Mouse (Mus musculus) intestine, embryonic 14.5 days (tissue): Measurements from ENCODE around the gene Tbce. TPM values are rescaled to one million over a fixed set of nuclear protein-coding genes. Genes with fewer than 3 reads are reported as not detected.
"Not testable (repeated sequence)": the region's sequence is repeated elsewhere in the genome, so short reads cannot be mapped to it uniquely, and the experiment has no call there.

Experiments used
- ATAC-seq: fragments of 200-750 bp; cut with Nextera tagmentation; replicated peaks from 2 replicates; pipeline ENCODE4 v1.8.0; 2017; ENCODE audit warnings: low read depth, moderate number of reproducible peaks, moderate TSS enrichment, moderate library complexity; ENCODE audit not compliant: low FRiP score, low TSS enrichment
- DNase-seq: peaks from one replicate; pipeline ENCODE4 v3.0.0-alpha.2; 2018; ENCODE audit warnings: low spot score
- H3K27ac ChIP-seq: fragments of 300-500 bp; sonication (generic); 2 replicates; pipeline ENCODE4 v1.5.1; 2014; ENCODE audit warnings: low read depth, mild to moderate bottlenecking, control low read depth
- H3K27me3 ChIP-seq: fragments of 300-500 bp; sonication (generic); replicated peaks from 2 replicates; pipeline ENCODE4 v1.6.1; 2014; ENCODE audit warnings: low read length, control low read depth; ENCODE audit not compliant: control insufficient read depth, insufficient read depth
- H3K36me3 ChIP-seq: fragments of 300-500 bp; sonication (generic); 2 replicates; pipeline ENCODE4 v1.6.1; 2014; ENCODE audit warnings: low read length, control low read depth; ENCODE audit not compliant: control insufficient read depth, insufficient read depth
- H3K4me1 ChIP-seq: fragments of 300-500 bp; sonication (generic); replicated peaks from 2 replicates; pipeline ENCODE4 v1.6.1; 2014; ENCODE audit warnings: low read length, control low read depth, mixed read lengths; ENCODE audit not compliant: control insufficient read depth, insufficient read depth
- H3K4me2 ChIP-seq: fragments of 300-500 bp; sonication (generic); 2 replicates; pipeline ENCODE4 v1.6.1; 2014; ENCODE audit warnings: low read length
- H3K4me3 ChIP-seq: fragments of 300-500 bp; sonication (generic); 2 replicates; pipeline ENCODE4 v1.5.1; 2014; ENCODE audit warnings: low read depth, low read length, control low read depth, mixed read lengths
- H3K9ac ChIP-seq: fragments of 300-500 bp; sonication (generic); 2 replicates; pipeline ENCODE4 v1.6.1; 2014; ENCODE audit warnings: mild to moderate bottlenecking, low read length
- H3K9me3 ChIP-seq: fragments of 300-500 bp; sonication (generic); 2 replicates; pipeline ENCODE4 v1.6.1; 2016; ENCODE audit warnings: low read length, control low read depth; ENCODE audit not compliant: control insufficient read depth
- WGBS: fragments of 180-500 bp; shearing (Covaris S2); extraction: QIAGEN DNeasy Blood & Tissue Kit; methylation state at CpG from one replicate; pipeline ENCODE4 v1.1.7; 2014; 5-methylcytosine and 5-hydroxymethylcytosine counted together
- polyA plus RNA-seq: library from polyadenylated mRNA; unstranded; fragments of >200 nt; fragmentation: Nextera tagmentation; extraction: Ambion mirVana; gene quantifications from 2 replicates; pipeline ENCODE4 v1.2.1, GENCODE M21; 2014

The Tbce gene
- polyA plus RNA-seq, 1 experiment from 2014 or later, result 45.0 TPM

GRCm38 (mm10) chr13:14043851-14044250, 4.4 kb upstream of the Tbce start:
- no peak overlapping the region for H3K27ac ChIP-seq
- no peaks in the 10 kb centered on the region for H3K9me3 ChIP-seq
- H3K4me3 ChIP-seq, result no peak overlapping the region
- H3K36me3 ChIP-seq, result peaks cover 14% of the 10 kb centered on the region
- H3K27me3 ChIP-seq, result no peaks in the 10 kb centered on the region
- H3K4me1 ChIP-seq, result peaks cover 4% of the 10 kb centered on the region; the same call in 1 of the 2 replicates
- DNase-seq (no peak), ATAC-seq (no peak)
- H3K9ac ChIP-seq, result no peak overlapping the region
- no peak overlapping the region for H3K4me2 ChIP-seq

GRCm38 (mm10) chr13:14040186-14040585, 748 bp upstream of the Tbce start:
- Histone ChIP-seq H3K27ac (peak overlapping the region; percentile 95), H3K4me2 (peak overlapping the region; percentile 92), H3K4me3 (peak overlapping the region; percentile 75), H3K9ac (peak overlapping the region; percentile 89), H3K27me3 (no peaks in the 10 kb centered on the region), H3K36me3 (no peaks in the 10 kb centered on the region), H3K4me1 (peaks cover 4% of the 10 kb centered on the region; the same call in 1 of the 2 replicates), H3K9me3 (no peaks in the 10 kb centered on the region)
- ATAC-seq, result no peak; the same call in 1 of the 2 replicates
- 26% methylated on average over 5 of the region's 5 CpGs for WGBS
- DNase-seq, result no peak

GRCm38 (mm10) chr13:14038911-14039291, 537 bp downstream of the Tbce start:
- Histone ChIP-seq H3K9ac (peak overlapping the region; percentile 89), H3K4me2 (peak overlapping the region; percentile 92), H3K4me3 (peak overlapping the region; percentile 75), H3K36me3 (no peaks in the 10 kb centered on the region), H3K27ac (peak overlapping the region; percentile 95; the same call in 1 of the 2 replicates), H3K27me3 (no peaks in the 10 kb centered on the region), H3K9me3 (no peaks in the 10 kb centered on the region), H3K4me1 (peaks cover 4% of the 10 kb centered on the region; the same call in 1 of the 2 replicates)
- DNase-seq (no peak), ATAC-seq (peak; percentile 33)
- 2% methylated on average over 8 of the region's 8 CpGs for WGBS

GRCm38 (mm10) chr13:14035875-14036630, 3.4 kb downstream of the Tbce start:
- peaks cover 4% of the 10 kb centered on the region; the same call in 1 of the 2 replicates for H3K4me1 ChIP-seq
- DNase-seq, result no peak
- no peaks in the 10 kb centered on the region for H3K9me3 ChIP-seq
- H3K4me3 ChIP-seq, result no peak overlapping the region
- H3K36me3 ChIP-seq, result no peaks in the 10 kb centered on the region
- 94% methylated on average over 11 of the region's 11 CpGs for WGBS
- no peak overlapping the region for H3K4me2 ChIP-seq
- H3K27me3 ChIP-seq, result no peaks in the 10 kb centered on the region
- ATAC-seq, result no peak
- H3K9ac ChIP-seq, result no peak overlapping the region
- H3K27ac ChIP-seq, result no peak overlapping the region

GRCm38 (mm10) chr13:14035352-14035751, 4.1 kb downstream of the Tbce start:
- H3K27ac ChIP-seq, H3K27me3 ChIP-seq, H3K4me3 ChIP-seq, H3K9ac ChIP-seq, H3K36me3 ChIP-seq, ATAC-seq, H3K4me2 ChIP-seq, H3K4me1 ChIP-seq, DNase-seq, H3K9me3 ChIP-seq: not testable (repeated sequence)
- 92% methylated on average over 3 of the region's 3 CpGs for WGBS

- no peak for DNase-seq
- Histone ChIP-seq H3K4me3 (no peak overlapping the region), H3K36me3 (peaks cover 4% of the 10 kb centered on the region; the same call in 1 of the 2 replicates), H3K4me1 (no peaks in the 10 kb centered on the region; the same call in 1 of the 2 replicates), H3K27me3 (no peaks in the 10 kb centered on the region), H3K9ac (no peak overlapping the region), H3K27ac (no peak overlapping the region), H3K4me2 (no peak overlapping the region), H3K9me3 (no peaks in the 10 kb centered on the region)
- ATAC-seq, result no peak
Measured at GRCm38 (mm10) chr13:14034073-14034348, 5.4 kb downstream of the Tbce start.

GRCm38 (mm10) chr13:14033309-14034072, 5.9 kb downstream of the Tbce start:
- Histone ChIP-seq H3K36me3 (peaks cover 8% of the 10 kb centered on the region; the same call in 1 of the 2 replicates), H3K4me3 (no peak overlapping the region), H3K4me1 (no peaks in the 10 kb centered on the region; the same call in 1 of the 2 replicates), H3K9ac (no peak overlapping the region), H3K4me2 (no peak overlapping the region), H3K27me3 (no peaks in the 10 kb centered on the region), H3K9me3 (no peaks in the 10 kb centered on the region), H3K27ac (no peak overlapping the region)
- ATAC-seq (no peak), DNase-seq (no peak)
- WGBS, result 87% methylated on average over 5 of the region's 5 CpGs

GRCm38 (mm10) chr13:14026154-14026820, 13.2 kb downstream of the Tbce start:
- Histone ChIP-seq H3K27ac (no peak overlapping the region), H3K4me1 (no peaks in the 10 kb centered on the region)

More at GRCm38 (mm10) chr13:14026154-14026820, 13.2 kb downstream of the Tbce start:
- DNase-seq (no peak), ATAC-seq (0 out of 2 replicates have a peak, but pooled peaks have one; percentile 23)
- Histone ChIP-seq H3K9me3 (no peaks in the 10 kb centered on the region), H3K36me3 (peaks cover 31% of the 10 kb centered on the region), H3K4me3 (no peak overlapping the region), H3K27me3 (no peaks in the 10 kb centered on the region), H3K9ac (no peak overlapping the region), H3K4me2 (no peak overlapping the region)
- 92% methylated on average over 6 of the region's 6 CpGs for WGBS
